Comparison of ENCODE assay signal across 14 mouse cellular contexts in the genomic region with DNA sequence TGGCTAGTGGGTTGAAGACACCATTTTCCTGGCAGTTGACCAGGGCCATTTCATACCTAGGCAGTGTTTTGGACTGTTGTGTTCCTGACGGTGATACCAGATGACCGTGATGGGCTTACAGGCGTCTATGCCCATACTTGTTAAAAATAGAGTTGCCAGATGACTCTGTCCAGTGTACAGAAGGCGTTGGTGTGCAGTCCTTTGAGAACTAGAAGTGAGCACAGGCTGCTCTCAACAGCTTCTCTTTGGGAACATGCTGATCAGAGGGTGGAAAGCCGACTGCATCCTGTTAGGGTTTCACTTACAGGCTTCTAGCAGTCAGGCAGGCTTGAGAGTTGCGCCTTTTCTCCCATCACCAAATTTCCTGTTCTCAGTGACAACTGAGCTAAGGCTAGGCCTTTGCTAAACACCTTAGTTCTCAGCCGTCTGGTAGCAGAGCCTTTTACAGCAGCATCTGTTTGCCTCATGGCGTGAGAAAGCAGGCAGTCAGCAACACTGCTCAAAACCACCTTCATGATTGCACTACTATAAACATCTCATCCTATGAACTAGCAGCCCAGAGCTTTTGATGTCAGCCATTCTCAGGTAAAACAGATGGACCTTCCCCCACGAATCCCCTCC.
DNase-seq lines count a peak whose midpoint lies in the region; ATAC-seq lines count a peak whose summit lies in the region.
"Had no signal": no experiment of that assay in that cellular context is flagged by ENCODE, and none has a peak within 500 bp of the region (broad histone marks: within the 10 kb centered on the region; RNA-seq: fewer than 3 reads in every experiment).

No protein-coding gene starts in this region.

- no peaks in the 10 kb centered on the region for H3K9me3 ChIP-seq in heart, embryonic 10.5 days
- H3K9me3 ChIP-seq in limb, embryonic 11.5 days (ENCODE audit: control insufficient read depth, low read length) = no peaks in the 10 kb centered on the region
- H3K9me3 ChIP-seq: intestine, embryonic 15.5 days; liver, embryonic 15.5 days had no signal

- WGBS in heart, embryonic 10.5 days = 55% methylated on average over 9 of the region's 9 CpGs
- 33% methylated on average over 9 of the region's 9 CpGs for WGBS in limb, embryonic 11.5 days

- no peak overlapping the region for H3K9ac ChIP-seq in limb, embryonic 11.5 days (ENCODE audit: low read length)
- H3K9ac ChIP-seq: intestine, embryonic 15.5 days; liver, embryonic 15.5 days had no signal

- no peak overlapping the region for H3K4me2 ChIP-seq in limb, embryonic 11.5 days (ENCODE audit: low read depth, severe bottlenecking)
- H3K4me2 ChIP-seq: intestine, embryonic 15.5 days; liver, embryonic 15.5 days had no signal

- no peak overlapping the region for H3K4me3 ChIP-seq in heart, embryonic 10.5 days
- no peak overlapping the region for H3K4me3 ChIP-seq in limb, embryonic 11.5 days (ENCODE audit: low read depth, low read length)
- H3K4me3 ChIP-seq: intestine, embryonic 15.5 days; liver, embryonic 15.5 days had no signal

- ATAC-seq in frontal cortex, adult (ENCODE audit: low TSS enrichment) = peak; percentile 42
- no peak for ATAC-seq in limb, embryonic 11.5 days (ENCODE audit: insufficient number of reproducible peaks, low FRiP score, low TSS enrichment, low read depth)

- no peaks in the 10 kb centered on the region for H3K27me3 ChIP-seq in heart, embryonic 10.5 days (ENCODE audit: insufficient read depth, poor library complexity, severe bottlenecking)
- H3K27me3 ChIP-seq in limb, embryonic 11.5 days (ENCODE audit: control insufficient read depth, insufficient read depth, low read length) = no peaks in the 10 kb centered on the region
- H3K27me3 ChIP-seq: intestine, embryonic 15.5 days; liver, embryonic 15.5 days had no signal

- peak overlapping the region; percentile 62 for H3K27ac ChIP-seq in heart, embryonic 10.5 days
- peak overlapping the region; percentile 75 for H3K27ac ChIP-seq in limb, embryonic 11.5 days (replicated peaks; ENCODE audit: low read depth, low read length)
- H3K27ac ChIP-seq: intestine, embryonic 15.5 days; liver, embryonic 15.5 days; macrophage had no signal

- peaks cover 83% of the 10 kb centered on the region for H3K4me1 ChIP-seq in heart, embryonic 10.5 days
- peaks cover 65% of the 10 kb centered on the region for H3K4me1 ChIP-seq in limb, embryonic 11.5 days (ENCODE audit: control insufficient read depth, insufficient read depth, low read length)

- DNase-seq in frontal cortex, postnatal 36 days (ENCODE audit: low spot score in 2 of 2) = no peak
- DNase-seq in layer of hippocampus, adult 9-11 months = peak; percentile 66
- no peak for DNase-seq in layer of hippocampus, adult 11-12 months (ENCODE audit: low spot score)
- DNase-seq in heart, embryonic 10.5 days (ENCODE audit: low spot score) = no peak
- DNase-seq in limb, embryonic 11.5 days (ENCODE audit: low spot score) = peak; percentile 67
- no peak for DNase-seq in lung, postnatal 14 days
- no peak for DNase-seq in kidney, postnatal 25 days
- DNase-seq: embryo, embryonic 11 days; thymus, adult 2 months had no signal

- no peaks in the 10 kb centered on the region for H3K36me3 ChIP-seq in heart, embryonic 10.5 days
- H3K36me3 ChIP-seq in limb, embryonic 11.5 days (ENCODE audit: control insufficient read depth, insufficient read depth, low read length) = no peaks in the 10 kb centered on the region
- H3K36me3 ChIP-seq: G1E; intestine, embryonic 15.5 days; liver, embryonic 15.5 days had no signal

Comparison
In these comparisons a context has a peak if more than half of its experiments do, and no peak if none do; other contexts are left out.
1. DNase-seq: peak in layer of hippocampus, adult 9-11 months (single experiment) and limb, embryonic 11.5 days (single experiment); none in frontal cortex, postnatal 36 days (0 of 2), layer of hippocampus, adult 11-12 months (single experiment), heart, embryonic 10.5 days (single experiment), lung, postnatal 14 days (single experiment) and kidney, postnatal 25 days (0 of 2).